Comparison of ENCODE assay signal across 13 mouse cellular contexts in the genomic region with DNA sequence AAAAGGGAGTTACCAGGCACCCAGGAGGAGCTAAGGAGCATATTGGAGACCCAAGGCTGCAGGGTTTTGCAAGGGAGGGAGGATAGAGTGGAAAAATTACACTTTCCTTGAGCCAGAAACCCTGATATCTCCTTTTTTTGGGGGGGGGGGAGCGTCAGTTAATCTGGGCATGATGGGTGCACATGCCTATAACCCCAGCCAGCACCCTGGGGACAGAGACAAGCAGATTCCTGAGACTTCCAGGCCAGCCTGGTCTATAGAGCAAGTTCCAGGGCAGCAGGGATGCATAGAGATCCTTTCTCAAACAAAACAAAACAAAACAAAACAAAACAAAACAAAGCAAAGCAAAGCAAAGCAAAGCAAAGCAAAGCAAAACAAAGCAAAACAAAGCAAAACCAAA. TPM values are rescaled to one million over a fixed set of nuclear protein-coding genes. Genes with fewer than 3 reads are reported as not detected.
DNase-seq lines count a peak whose midpoint lies in the region; ATAC-seq and TF ChIP-seq lines count a peak whose summit lies in the region.
"Had no signal": no experiment of that assay in that cellular context is flagged by ENCODE, and none has a peak within 500 bp of the region (broad histone marks: within the 10 kb centered on the region; RNA-seq: fewer than 3 reads in every experiment).

No protein-coding gene starts in this region.

- H3K27ac ChIP-seq in heart, embryonic 14.5 days (replicated peaks in 1 of 2; ENCODE audit: control insufficient read depth in 1 of 2, insufficient read depth in 1 of 2, low read depth in 2 of 2, low read length in 2 of 2), result peak overlapping the region; percentile 93 to 95
- peak overlapping the region; percentile 81 for H3K27ac ChIP-seq in lung, embryonic 16.5 days (ENCODE audit: low read length)
- H3K27ac ChIP-seq in embryonic facial prominence, embryonic 15.5 days (replicated peaks), result peak overlapping the region; percentile 89
- peak overlapping the region; percentile 89 for H3K27ac ChIP-seq in small intestine, adult 2 months (ENCODE audit: insufficient read depth, low read depth, low read length)
- H3K27ac ChIP-seq in liver, embryonic 12.5 days, result no peak overlapping the region
- H3K27ac ChIP-seq: hindbrain, embryonic 12.5 days had no signal

- H3K4me3 ChIP-seq in heart, embryonic 14.5 days (ENCODE audit: control insufficient read depth in 1 of 2, insufficient read depth in 1 of 2, low read depth in 1 of 2, low read length in 2 of 2), result no peak overlapping the region
- no peak overlapping the region for H3K4me3 ChIP-seq in lung, embryonic 16.5 days (ENCODE audit: low read length)
- H3K4me3 ChIP-seq in lung, adult 2 months (replicated peaks; ENCODE audit: extremely low read depth, low read depth, low read length), result no peak overlapping the region
- H3K4me3 ChIP-seq in embryonic facial prominence, embryonic 15.5 days (replicated peaks), result no peak overlapping the region; the same call in 1 of the 2 replicates
- H3K4me3 ChIP-seq in small intestine, adult 2 months (ENCODE audit: low read depth, low read length), result no peak overlapping the region
- H3K4me3 ChIP-seq in liver, embryonic 12.5 days, result no peak overlapping the region
- H3K4me3 ChIP-seq: hindbrain, embryonic 12.5 days had no signal

- no peak for TF ChIP-seq POLR2A in lung, adult 2 months (IDR thresholded peaks at IDR 0.05; ENCODE audit: borderline replicate concordance, extremely low read depth, low read depth, low read length)
- TF ChIP-seq POLR2A in small intestine, adult 2 months (IDR thresholded peaks at IDR 0.05; ENCODE audit: low read depth, low read length), result no peak

- H3K9ac ChIP-seq in heart, embryonic 14.5 days (ENCODE audit: low read length), result no peak overlapping the region; the same call in 1 of the 2 replicates
- no peak overlapping the region for H3K9ac ChIP-seq in lung, embryonic 16.5 days (ENCODE audit: low read length)
- no peak overlapping the region for H3K9ac ChIP-seq in embryonic facial prominence, embryonic 15.5 days
- no peak overlapping the region for H3K9ac ChIP-seq in liver, embryonic 12.5 days
- H3K9ac ChIP-seq: hindbrain, embryonic 12.5 days had no signal

- H3K4me1 ChIP-seq in heart, embryonic 14.5 days (ENCODE audit: control insufficient read depth in 2 of 2, insufficient read depth in 2 of 2, low read length in 2 of 2), result peaks cover 24 to 52% of the 10 kb centered on the region in 2 experiments
- H3K4me1 ChIP-seq in lung, embryonic 16.5 days (replicated peaks; ENCODE audit: control insufficient read depth, insufficient read depth, low read length), result peaks cover 29% of the 10 kb centered on the region
- peaks cover 16% of the 10 kb centered on the region for H3K4me1 ChIP-seq in lung, adult 2 months (ENCODE audit: control insufficient read depth, insufficient read depth, low read length)
- peaks cover 43% of the 10 kb centered on the region for H3K4me1 ChIP-seq in embryonic facial prominence, embryonic 15.5 days
- peaks cover 3% of the 10 kb centered on the region; the same call in 1 of the 2 replicates for H3K4me1 ChIP-seq in small intestine, adult 2 months (ENCODE audit: control insufficient read depth, insufficient read depth, insufficient read length, low read length)
- H3K4me1 ChIP-seq in liver, embryonic 12.5 days, result peaks cover 27% of the 10 kb centered on the region

- DNase-seq in heart, postnatal 14 days, result no peak
- DNase-seq in lung, adult 2 months, result no peak
- DNase-seq in urinary bladder, postnatal 10 days (ENCODE audit: low spot score), result no peak
- DNase-seq: cerebellum, adult 8-10 months had no signal

- peak overlapping the region; percentile 37; the same call in 1 of the 2 replicates for H3K4me2 ChIP-seq in heart, embryonic 14.5 days (ENCODE audit: low read length)
- peak overlapping the region; percentile 19; the same call in 1 of the 2 replicates for H3K4me2 ChIP-seq in lung, embryonic 16.5 days (ENCODE audit: low read depth, low read length)
- no peak overlapping the region for H3K4me2 ChIP-seq in embryonic facial prominence, embryonic 15.5 days (replicated peaks)
- H3K4me2 ChIP-seq in liver, embryonic 12.5 days, result no peak overlapping the region
- H3K4me2 ChIP-seq: hindbrain, embryonic 12.5 days had no signal

- H3K27me3 ChIP-seq in heart, embryonic 14.5 days (ENCODE audit: control insufficient read depth, insufficient read depth, low read length), result no peaks in the 10 kb centered on the region
- no peaks in the 10 kb centered on the region for H3K27me3 ChIP-seq in lung, embryonic 16.5 days (ENCODE audit: control insufficient read depth, insufficient read depth, low read depth, low read length)
- no peaks in the 10 kb centered on the region for H3K27me3 ChIP-seq in embryonic facial prominence, embryonic 15.5 days
- H3K27me3 ChIP-seq in small intestine, adult 2 months (ENCODE audit: control insufficient read depth, insufficient read depth, low read length), result no peaks in the 10 kb centered on the region
- no peaks in the 10 kb centered on the region for H3K27me3 ChIP-seq in liver, embryonic 12.5 days (replicated peaks)
- H3K27me3 ChIP-seq: hindbrain, embryonic 12.5 days had no signal

- no peaks in the 10 kb centered on the region for H3K9me3 ChIP-seq in heart, embryonic 14.5 days (ENCODE audit: control insufficient read depth, low read length)
- H3K9me3 ChIP-seq in lung, embryonic 16.5 days (ENCODE audit: control insufficient read depth, low read length), result no peaks in the 10 kb centered on the region
- H3K9me3 ChIP-seq in embryonic facial prominence, embryonic 15.5 days (replicated peaks), result no peaks in the 10 kb centered on the region
- H3K9me3 ChIP-seq in liver, embryonic 12.5 days (replicated peaks), result no peaks in the 10 kb centered on the region
- H3K9me3 ChIP-seq: hindbrain, embryonic 12.5 days had no signal

- TF ChIP-seq CTCF in lung, adult 2 months (IDR thresholded peaks at IDR 0.05; ENCODE audit: insufficient read depth, low read length), result no peak
- TF ChIP-seq CTCF in small intestine, adult 2 months (IDR thresholded peaks at IDR 0.05; ENCODE audit: extremely low read depth, insufficient read length, insufficient replicate concordance, low read depth, low read length), result no peak

- H3K36me3 ChIP-seq in heart, embryonic 14.5 days (ENCODE audit: control insufficient read depth, insufficient read depth, low read length), result no peaks in the 10 kb centered on the region
- H3K36me3 ChIP-seq in lung, embryonic 16.5 days (ENCODE audit: control insufficient read depth, insufficient read depth, low read length), result no peaks in the 10 kb centered on the region
- H3K36me3 ChIP-seq in embryonic facial prominence, embryonic 15.5 days, result no peaks in the 10 kb centered on the region
- H3K36me3 ChIP-seq in small intestine, adult 2 months (ENCODE audit: control insufficient read depth, insufficient read depth, low read length), result no peaks in the 10 kb centered on the region
- no peaks in the 10 kb centered on the region for H3K36me3 ChIP-seq in liver, embryonic 12.5 days
- H3K36me3 ChIP-seq: hindbrain, embryonic 12.5 days had no signal

- ATAC-seq in heart, embryonic 14.5 days (ENCODE audit: insufficient number of reproducible peaks, insufficient read depth, low FRiP score, low read depth), result no peak
- ATAC-seq in lung, embryonic 16.5 days (ENCODE audit: low read depth), result no peak
- ATAC-seq in embryonic facial prominence, embryonic 15.5 days (ENCODE audit: insufficient number of reproducible peaks, low FRiP score, low TSS enrichment, low read depth), result no peak
- ATAC-seq in liver, embryonic 12.5 days, result no peak

- 63% methylated on average over 1 of the region's 1 CpGs for WGBS in heart, embryonic 14.5 days
- 71% methylated on average over 1 of the region's 1 CpGs for WGBS in lung, embryonic 16.5 days
- 67% methylated on average over 1 of the region's 1 CpGs for WGBS in lung, adult 2 months
- WGBS in embryonic facial prominence, embryonic 15.5 days, result 89% methylated on average over 1 of the region's 1 CpGs
- 90% methylated on average over 1 of the region's 1 CpGs for WGBS in small intestine, adult 2 months
- WGBS in liver, embryonic 12.5 days (ENCODE audit: insufficient replicate concordance), result 36% methylated on average over 1 of the region's 1 CpGs

- intact Hi-C loops in heart, postnatal 14 days (cut with DNase I), result no loop called here

RNA-seq across cellular contexts. Expression of gene Ninj2, which starts 21.1 kb away (rescaled TPM):
- not detected in 2 replicates for polyA plus RNA-seq in heart, embryonic 14.5 days (2014; fragmentation: Nextera tagmentation; extraction: Ambion mirVana)
- total RNA-seq in heart, postnatal 14 days (2021), result not detected
- 0.54 and 0.63 TPM in 2 replicates for polyA plus RNA-seq in lung, embryonic 16.5 days (2015; fragmentation: Nextera tagmentation; extraction: Ambion mirVana)
- polyA plus RNA-seq in lung, adult 2 months (2012; rRNA removed), result 0.26 and 0.35 TPM in 2 replicates
- polyA plus RNA-seq in embryonic facial prominence, embryonic 15.5 days (2015; fragmentation: Nextera tagmentation; extraction: Ambion mirVana), result 0.49 TPM in 1 of 2 replicates, not detected in the other
- polyA plus RNA-seq in small intestine, adult 2 months (2012; rRNA removed), result not detected in 2 replicates
- not detected in 2 replicates for polyA plus RNA-seq in liver, embryonic 12.5 days (2016; fragmentation: Nextera tagmentation; extraction: Ambion mirVana)
- total RNA-seq: adrenal gland, postnatal 36 days; megakaryocyte progenitor cell, adult 5-6 weeks had no signal
- polyA plus RNA-seq: hindbrain, embryonic 12.5 days; large intestine, adult 2 months had no signal

Comparison
In these comparisons a context has a peak if more than half of its experiments do, and no peak if none do; other contexts are left out.
1. H3K4me2 ChIP-seq: peak in heart, embryonic 14.5 days (single experiment) and lung, embryonic 16.5 days (single experiment); none in embryonic facial prominence, embryonic 15.5 days (single experiment) and liver, embryonic 12.5 days (single experiment).